Mouse (Mus musculus): Measurements from ENCODE around the gene Trh. TPM values are rescaled to one million over a fixed set of nuclear protein-coding genes. Genes with fewer than 3 reads are reported as not detected.

Trh gene
- polyA plus RNA-seq, 1 experiment, result not detected

DNA sequence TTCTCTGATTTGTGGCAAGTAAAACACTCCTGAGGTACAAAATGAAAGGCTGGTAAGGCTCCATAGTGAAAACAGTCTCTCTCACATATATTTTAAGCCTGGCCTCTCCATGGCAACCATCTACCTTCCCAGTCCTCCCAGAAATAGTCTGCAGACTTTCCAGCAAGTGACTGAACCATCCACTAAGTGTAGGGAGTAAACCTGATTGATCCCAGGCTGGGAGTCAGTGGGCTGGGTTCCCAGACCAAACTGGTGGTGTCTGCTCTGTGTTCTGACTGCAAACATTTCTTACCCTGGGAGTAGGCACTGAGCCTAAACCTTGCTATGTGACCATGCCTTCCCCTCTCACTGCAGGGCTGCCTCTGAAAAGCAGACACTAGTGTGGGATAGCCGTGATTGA is 19.5 kb downstream of the Trh start:
- Histone ChIP-seq H3K36me3 (ENCODE audit: control insufficient read depth, insufficient read depth, low read length) (no peaks in the 10 kb centered on the region), H3K27ac (ENCODE audit: insufficient read depth, low read depth, low read length) (no peak overlapping the region), H3K27me3 (ENCODE audit: control insufficient read depth, insufficient read depth, low read length) (no peaks in the 10 kb centered on the region; the same call in 1 of the 2 replicates), H3K4me1 (ENCODE audit: control insufficient read depth, insufficient read depth, insufficient read length, low read length) (no peaks in the 10 kb centered on the region), H3K4me3 (ENCODE audit: low read depth, low read length) (no peak overlapping the region)
- WGBS, result 62% methylated on average over 1 of the region's 1 CpGs
- TF ChIP-seq POLR2A (IDR thresholded peaks at IDR 0.05; ENCODE audit: low read depth, low read length) (no peak), CTCF (IDR thresholded peaks at IDR 0.05; ENCODE audit: extremely low read depth, insufficient read length, insufficient replicate concordance, low read depth, low read length) (no peak)

DNA sequence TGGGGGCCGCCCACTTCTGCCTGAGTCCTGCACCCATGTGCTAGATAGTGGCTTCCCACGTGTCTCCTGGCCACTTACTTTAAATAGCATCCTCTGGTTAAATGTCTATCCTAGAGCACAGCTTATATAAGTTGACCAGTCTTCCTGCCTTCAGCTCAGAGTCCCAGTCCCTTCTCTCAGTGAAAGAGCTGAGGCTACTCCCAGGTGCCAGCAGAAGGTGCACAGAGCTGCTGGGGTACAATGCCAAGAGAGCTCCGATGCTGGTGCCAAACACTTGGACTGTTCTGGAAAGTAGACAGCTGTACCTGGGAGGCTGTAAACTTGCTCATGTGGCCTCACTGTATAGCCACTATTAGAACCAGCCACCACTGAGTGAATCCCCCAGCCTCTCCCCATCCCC is 22.4 kb downstream of the Trh start:
- Histone ChIP-seq H3K36me3 (ENCODE audit: control insufficient read depth, insufficient read depth, low read length) (no peaks in the 10 kb centered on the region), H3K27ac (ENCODE audit: insufficient read depth, low read depth, low read length) (no peak overlapping the region), H3K27me3 (ENCODE audit: control insufficient read depth, insufficient read depth, low read length) (no peaks in the 10 kb centered on the region; the same call in 1 of the 2 replicates), H3K4me1 (ENCODE audit: control insufficient read depth, insufficient read depth, insufficient read length, low read length) (peaks cover 5% of the 10 kb centered on the region; the same call in 1 of the 2 replicates), H3K4me3 (ENCODE audit: low read depth, low read length) (no peak overlapping the region)
- WGBS, result 80% methylated on average over 3 of the region's 3 CpGs
- TF ChIP-seq POLR2A (IDR thresholded peaks at IDR 0.05; ENCODE audit: low read depth, low read length), result no peak
- no peak for TF ChIP-seq CTCF (IDR thresholded peaks at IDR 0.05; ENCODE audit: extremely low read depth, insufficient read length, insufficient replicate concordance, low read depth, low read length)

- no peaks in the 10 kb centered on the region for H3K36me3 ChIP-seq (ENCODE audit: control insufficient read depth, insufficient read depth, low read length)
- TF ChIP-seq POLR2A (IDR thresholded peaks at IDR 0.05; ENCODE audit: low read depth, low read length) (no peak), CTCF (IDR thresholded peaks at IDR 0.05; ENCODE audit: extremely low read depth, insufficient read length, insufficient replicate concordance, low read depth, low read length) (no peak)
- H3K4me1 ChIP-seq (ENCODE audit: control insufficient read depth, insufficient read depth, insufficient read length, low read length), result peaks cover 5% of the 10 kb centered on the region; the same call in 1 of the 2 replicates
- H3K27me3 ChIP-seq (ENCODE audit: control insufficient read depth, insufficient read depth, low read length), result no peaks in the 10 kb centered on the region; the same call in 1 of the 2 replicates
- H3K4me3 ChIP-seq (ENCODE audit: low read depth, low read length), result no peak overlapping the region
- 56% methylated on average over 6 of the region's 6 CpGs for WGBS
- H3K27ac ChIP-seq (ENCODE audit: insufficient read depth, low read depth, low read length), result no peak overlapping the region
Measured at GRCm38 (mm10) chr6:92221604-92222003, 22.8 kb downstream of the Trh start.

DNA sequence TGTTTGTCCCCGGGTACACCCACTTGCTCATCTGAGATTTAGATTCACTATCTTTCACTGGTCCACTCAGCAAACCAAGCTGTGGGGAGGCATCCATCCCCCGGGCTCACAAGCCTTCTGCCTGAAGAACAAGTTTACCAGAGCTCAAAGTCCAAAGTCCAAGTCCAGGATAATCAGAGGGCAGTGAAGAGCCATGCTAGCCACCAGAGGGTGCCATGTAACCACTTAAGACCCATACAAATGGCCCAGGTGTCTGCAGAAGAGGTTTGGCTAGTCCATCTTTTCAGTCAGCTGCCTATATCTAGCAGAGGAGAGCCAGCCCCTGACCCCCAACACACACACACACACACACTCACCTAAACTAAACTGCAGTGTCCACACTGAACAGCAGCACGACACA is 25.0 kb downstream of the Trh start:
- Histone ChIP-seq H3K27ac (ENCODE audit: insufficient read depth, low read depth, low read length) (no peak overlapping the region), H3K4me3 (ENCODE audit: low read depth, low read length) (no peak overlapping the region), H3K4me1 (ENCODE audit: control insufficient read depth, insufficient read depth, insufficient read length, low read length) (peaks cover 8% of the 10 kb centered on the region; the same call in 1 of the 2 replicates), H3K36me3 (ENCODE audit: control insufficient read depth, insufficient read depth, low read length) (no peaks in the 10 kb centered on the region), H3K27me3 (ENCODE audit: control insufficient read depth, insufficient read depth, low read length) (no peaks in the 10 kb centered on the region; the same call in 1 of the 2 replicates)
- TF ChIP-seq CTCF (IDR thresholded peaks at IDR 0.05; ENCODE audit: extremely low read depth, insufficient read length, insufficient replicate concordance, low read depth, low read length) (peak; percentile 68; the same call in 1 of the 2 replicates), POLR2A (IDR thresholded peaks at IDR 0.05; ENCODE audit: low read depth, low read length) (no peak)
- 27% methylated on average over 3 of the region's 3 CpGs for WGBS

DNA sequence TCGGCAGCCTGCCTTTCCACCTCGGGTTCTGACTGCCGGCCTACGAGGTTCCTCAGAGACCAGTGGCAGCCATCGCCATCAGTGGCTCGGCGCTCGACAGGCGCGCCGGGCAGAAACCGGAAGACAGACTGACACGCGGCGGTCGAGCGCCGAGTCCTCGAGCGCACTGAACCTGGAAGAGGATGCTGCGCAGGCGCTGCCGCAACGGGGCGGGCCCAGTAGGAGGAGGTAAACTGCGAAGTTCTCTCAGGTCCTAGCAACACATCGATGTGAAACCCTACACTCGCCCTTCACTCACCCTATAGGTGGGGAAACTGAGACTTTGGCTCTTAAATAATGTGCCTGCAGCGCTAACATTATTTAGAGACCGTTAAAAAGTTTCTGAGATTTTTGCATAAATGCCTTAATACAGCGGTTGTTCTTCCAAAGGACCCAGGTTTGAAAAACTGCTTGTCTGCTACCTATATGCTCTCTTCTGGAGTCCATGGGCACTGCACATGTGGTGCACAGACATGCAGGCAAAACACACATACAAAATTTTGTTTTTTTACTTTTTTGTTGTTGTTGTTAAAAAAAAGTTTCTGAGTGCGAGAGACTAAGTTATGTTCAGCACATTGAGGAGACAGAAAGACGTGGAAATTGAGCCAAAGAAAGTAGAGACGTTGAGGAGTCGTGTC is 29.5 kb downstream of the Trh start, which contains the start of gene Rbsn:
TSS of gene Rbsn (minus strand) at position 153 of the 677 bp plus-strand sequence.
- Histone ChIP-seq H3K27me3 (ENCODE audit: control insufficient read depth, insufficient read depth, low read length) (no peaks in the 10 kb centered on the region), H3K27ac (ENCODE audit: insufficient read depth, low read depth, low read length) (peak within 1 kb of the TSS; percentile 50), H3K4me3 (ENCODE audit: low read depth, low read length) (peak within 1 kb of the TSS; percentile 83), H3K36me3 (ENCODE audit: control insufficient read depth, insufficient read depth, low read length) (peaks cover 6% of the 10 kb centered on the region), H3K4me1 (ENCODE audit: control insufficient read depth, insufficient read depth, insufficient read length, low read length) (peaks cover 8% of the 10 kb centered on the region)
- no peak for TF ChIP-seq CTCF (IDR thresholded peaks at IDR 0.05; ENCODE audit: extremely low read depth, insufficient read length, insufficient replicate concordance, low read depth, low read length)
- TF ChIP-seq POLR2A (IDR thresholded peaks at IDR 0.05; ENCODE audit: low read depth, low read length), result peak; percentile 85; the same call in 1 of the 2 replicates
- WGBS, result 9% methylated on average over 35 of the region's 35 CpGs

DNA sequence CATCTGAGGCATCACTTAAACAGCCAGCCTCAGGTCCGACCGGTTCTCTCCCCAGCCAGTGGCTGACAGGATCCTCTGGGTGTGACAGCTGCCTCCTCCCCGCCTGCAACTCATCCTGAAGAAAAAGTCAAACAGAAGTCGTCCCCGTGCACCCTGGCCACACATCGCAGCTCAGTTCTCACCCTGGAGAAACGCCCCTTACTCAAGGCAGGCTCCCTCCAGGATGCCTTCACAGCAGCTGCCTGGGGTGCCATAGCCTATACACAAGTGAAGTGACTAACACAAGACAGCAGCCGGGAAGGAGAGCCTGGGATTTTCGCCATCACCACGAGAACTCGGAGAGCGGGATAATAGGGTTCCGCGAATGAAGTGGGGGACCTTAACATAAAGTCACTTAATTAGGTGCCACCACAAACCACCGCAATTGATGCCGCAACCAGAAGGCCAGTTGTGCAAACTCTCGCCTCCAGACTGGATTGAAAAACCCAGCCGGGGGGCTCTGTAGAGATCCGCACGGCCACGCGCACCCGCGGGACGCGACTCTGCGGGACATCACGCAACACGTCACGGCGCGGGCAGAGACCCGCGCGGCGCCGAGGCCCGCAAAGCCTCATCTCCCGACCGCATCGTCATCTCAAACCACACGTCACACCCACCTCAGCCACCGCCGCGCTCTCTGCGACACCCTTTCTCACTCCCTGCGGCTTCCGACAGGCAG is 30.2 kb downstream of the Trh start:
- H3K4me3 ChIP-seq (ENCODE audit: low read depth, low read length), result peak overlapping the region; percentile 83
- WGBS, result under 1% methylated on average over 48 of the region's 48 CpGs
- TF ChIP-seq POLR2A (IDR thresholded peaks at IDR 0.05; ENCODE audit: low read depth, low read length) (no peak), CTCF (IDR thresholded peaks at IDR 0.05; ENCODE audit: extremely low read depth, insufficient read length, insufficient replicate concordance, low read depth, low read length) (no peak)
- no peaks in the 10 kb centered on the region for H3K27me3 ChIP-seq (ENCODE audit: control insufficient read depth, insufficient read depth, low read length)
- peak overlapping the region; percentile 50 for H3K27ac ChIP-seq (ENCODE audit: insufficient read depth, low read depth, low read length)
- H3K36me3 ChIP-seq (ENCODE audit: control insufficient read depth, insufficient read depth, low read length), result peaks cover 6% of the 10 kb centered on the region
- peaks cover 8% of the 10 kb centered on the region for H3K4me1 ChIP-seq (ENCODE audit: control insufficient read depth, insufficient read depth, insufficient read length, low read length)

- H3K27me3 ChIP-seq (ENCODE audit: control insufficient read depth, insufficient read depth, low read length), result no peaks in the 10 kb centered on the region
- TF ChIP-seq POLR2A (IDR thresholded peaks at IDR 0.05; ENCODE audit: low read depth, low read length) (no peak), CTCF (IDR thresholded peaks at IDR 0.05; ENCODE audit: extremely low read depth, insufficient read length, insufficient replicate concordance, low read depth, low read length) (no peak)
- H3K4me3 ChIP-seq (ENCODE audit: low read depth, low read length), result no peak overlapping the region
- H3K27ac ChIP-seq (ENCODE audit: insufficient read depth, low read depth, low read length), result no peak overlapping the region
- H3K4me1 ChIP-seq (ENCODE audit: control insufficient read depth, insufficient read depth, insufficient read length, low read length), result peaks cover 3% of the 10 kb centered on the region; the same call in 1 of the 2 replicates
- H3K36me3 ChIP-seq (ENCODE audit: control insufficient read depth, insufficient read depth, low read length), result peaks cover 55% of the 10 kb centered on the region
- WGBS, result 89% methylated on average over 8 of the region's 8 CpGs
Measured at GRCm38 (mm10) chr6:92199414-92199813, 45.0 kb downstream of the Trh start.

Other genes starting within 250 kb of the Trh start
- 5.2 and 12.5 TPM in 2 replicates for gene Nr2c2, start 153.3 kb downstream of the Trh start, polyA plus RNA-seq (2012; rRNA removed)
- gene Mrps25, start 60.6 kb downstream of the Trh start, polyA plus RNA-seq (2012; rRNA removed), result 5.1 and 5.4 TPM in 2 replicates
- gene Rbsn, start 29.7 kb downstream of the Trh start, polyA plus RNA-seq (2012; rRNA removed), result 3.4 and 5.2 TPM in 2 replicates